Mouse (Mus musculus): ENCODE results near the gene Vwa2. TPM values are rescaled to one million over a fixed set of nuclear protein-coding genes. Genes with fewer than 3 reads are reported as not detected.

Gene Vwa2
- not detected in 2 replicates for polyA plus RNA-seq (2012; ENCODE audit: insufficient read depth, low replicate concordance)

DNA sequence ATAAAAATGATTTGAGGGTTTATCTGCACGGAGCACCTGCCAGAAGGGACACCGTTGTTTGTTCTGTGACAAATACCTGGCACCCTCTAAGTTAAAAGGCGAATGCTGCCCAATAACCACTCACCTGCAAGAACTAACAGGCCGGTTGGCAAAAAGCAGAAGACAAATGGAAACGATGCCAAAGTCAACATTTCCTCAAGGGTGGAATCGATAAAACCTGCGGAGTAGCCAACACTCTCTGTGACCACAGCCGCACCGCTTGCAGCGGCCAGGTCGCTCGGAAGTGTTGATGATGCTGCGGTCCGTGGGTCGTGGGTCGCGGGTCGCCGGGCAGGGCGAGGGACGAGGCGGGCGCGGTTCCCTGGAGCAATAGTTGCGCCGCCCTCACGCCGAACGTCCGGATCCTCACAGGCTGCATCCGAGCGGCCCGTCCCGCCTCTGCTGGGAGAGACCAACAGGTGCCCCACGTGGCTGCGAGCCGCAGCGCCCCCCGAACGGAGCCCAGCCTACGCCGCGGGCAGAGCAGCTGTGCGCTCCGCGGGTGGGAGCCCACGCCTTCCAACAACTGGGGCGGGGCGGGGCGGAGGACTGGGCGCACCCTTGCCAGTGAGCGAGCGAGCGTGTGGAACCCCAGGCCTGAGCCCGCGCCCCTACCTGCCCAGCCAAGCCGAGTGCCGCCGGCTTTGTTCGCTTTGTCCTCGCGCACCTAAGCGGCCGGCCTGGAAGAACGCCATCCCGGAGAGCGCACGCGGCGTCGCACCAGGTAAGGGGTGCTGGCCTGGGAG, at the start of gene Vwa2:
Vwa2 (plus strand) TSS at position 434 of the 785 bp plus-strand sequence.
- H3K36me3 ChIP-seq (replicated peaks; ENCODE audit: low read length), result no peaks in the 10 kb centered on the region
- H3K4me1 ChIP-seq, result peaks cover 11% of the 10 kb centered on the region; the same call in 1 of the 2 replicates
- TF ChIP-seq GATA1 (IDR thresholded peaks at IDR 0.05; ENCODE audit: borderline replicate concordance, low read length) (no peak), FLI1 (IDR thresholded peaks at IDR 0.05; ENCODE audit: low read length) (no peak)
- H3K9me3 ChIP-seq, result no peaks in the 10 kb centered on the region
- H3K27me3 ChIP-seq (replicated peaks), result peaks cover 91% of the 10 kb centered on the region
- peak within 1 kb of the TSS; percentile 50 for H3K4me3 ChIP-seq (replicated peaks)

DNA sequence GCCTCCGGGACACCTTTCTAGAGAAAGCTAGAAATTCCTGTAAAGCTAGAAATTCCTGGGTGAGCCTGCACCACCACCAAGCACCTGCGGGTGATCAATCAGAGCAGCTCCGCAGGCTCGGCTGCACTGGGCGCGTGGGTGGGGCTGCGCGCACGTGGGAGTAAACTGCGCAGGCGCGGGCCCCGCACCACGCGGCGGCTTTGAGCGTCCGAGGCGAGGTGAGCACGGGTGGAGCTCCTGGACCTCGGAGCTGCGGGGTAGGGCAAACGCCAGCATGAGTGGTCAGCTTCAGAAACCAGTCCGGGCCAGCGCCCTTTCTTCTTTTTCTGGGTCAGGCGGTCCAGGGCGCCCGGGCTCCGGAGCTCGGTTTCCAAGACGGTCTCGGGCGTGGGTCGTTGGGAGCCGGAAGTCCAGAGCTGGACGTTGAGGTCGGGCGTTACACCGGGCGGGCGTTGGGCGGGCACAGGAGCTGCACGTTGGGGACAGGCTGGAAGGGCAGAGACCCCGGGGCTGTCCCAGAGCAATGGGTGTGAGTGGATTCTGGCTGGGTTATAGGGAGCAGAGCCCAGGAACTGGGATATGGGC, 47.9 kb upstream of the Vwa2 start, which contains the start of gene Tdrd1:
Tdrd1 (plus strand) TSS at position 163 of the 585 bp plus-strand sequence.
- H3K27me3 ChIP-seq (replicated peaks), result peaks cover 47% of the 10 kb centered on the region
- H3K4me3 ChIP-seq (replicated peaks), result no peak within 1 kb of the TSS
- peaks cover 7% of the 10 kb centered on the region for H3K4me1 ChIP-seq
- peaks cover 11% of the 10 kb centered on the region for H3K9me3 ChIP-seq
- H3K36me3 ChIP-seq (replicated peaks; ENCODE audit: low read length), result no peaks in the 10 kb centered on the region
- no peak for TF ChIP-seq GATA1 (IDR thresholded peaks at IDR 0.05; ENCODE audit: borderline replicate concordance, low read length)
- TF ChIP-seq FLI1 (IDR thresholded peaks at IDR 0.05; ENCODE audit: low read length), result no peak

DNA sequence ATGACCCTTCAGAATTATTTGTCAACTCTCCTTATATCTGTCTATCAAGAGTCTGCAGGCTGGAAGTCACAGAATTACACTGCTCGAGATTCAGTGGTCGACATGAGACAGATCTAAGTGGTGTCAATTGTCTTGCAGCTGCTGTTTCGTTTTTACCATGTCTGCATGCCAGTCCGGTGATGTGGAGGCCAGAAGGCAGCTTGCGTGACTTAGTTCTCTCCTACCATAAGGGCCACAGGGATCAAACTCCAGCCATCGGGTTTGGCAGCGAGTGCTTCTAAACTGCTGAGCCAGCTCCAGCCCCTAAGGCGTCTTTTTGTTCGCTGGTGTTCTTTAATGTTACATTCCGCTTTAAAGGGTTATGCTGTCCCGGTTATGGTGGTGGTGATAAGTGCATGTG, 45.7 kb upstream of the Vwa2 start:
- Histone ChIP-seq H3K4me3 (replicated peaks) (no peak overlapping the region), H3K9me3 (peaks cover 11% of the 10 kb centered on the region), H3K4me1 (no peaks in the 10 kb centered on the region), H3K27me3 (replicated peaks) (peaks cover 56% of the 10 kb centered on the region), H3K36me3 (replicated peaks; ENCODE audit: low read length) (no peaks in the 10 kb centered on the region)
- TF ChIP-seq GATA1 (IDR thresholded peaks at IDR 0.05; ENCODE audit: borderline replicate concordance, low read length) (no peak), FLI1 (IDR thresholded peaks at IDR 0.05; ENCODE audit: low read length) (no peak)

DNA sequence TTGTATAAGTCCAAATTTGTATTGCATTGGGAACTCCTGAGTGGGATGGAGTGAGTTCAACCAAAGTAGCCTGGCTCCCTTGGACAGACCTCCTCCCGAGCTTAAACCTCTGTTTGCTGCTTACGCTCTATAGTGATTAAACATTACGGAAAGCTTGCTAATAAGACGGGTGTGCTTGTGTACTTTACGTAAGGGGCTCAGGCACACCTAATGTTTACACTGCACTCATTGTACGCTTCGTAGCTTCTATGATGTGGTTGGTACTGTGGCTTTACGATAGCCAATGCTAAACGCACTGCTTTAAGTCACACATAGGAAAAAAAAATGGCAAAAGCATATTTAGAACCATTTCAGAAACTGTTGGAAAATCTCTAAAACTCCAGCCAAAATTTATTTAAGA, 44.8 kb upstream of the Vwa2 start:
- Histone ChIP-seq H3K4me1 (no peaks in the 10 kb centered on the region), H3K9me3 (peaks cover 11% of the 10 kb centered on the region), H3K4me3 (replicated peaks) (no peak overlapping the region), H3K27me3 (replicated peaks) (peaks cover 56% of the 10 kb centered on the region), H3K36me3 (replicated peaks; ENCODE audit: low read length) (no peaks in the 10 kb centered on the region)
- TF ChIP-seq FLI1 (IDR thresholded peaks at IDR 0.05; ENCODE audit: low read length) (no peak), GATA1 (IDR thresholded peaks at IDR 0.05; ENCODE audit: borderline replicate concordance, low read length) (no peak)

DNA sequence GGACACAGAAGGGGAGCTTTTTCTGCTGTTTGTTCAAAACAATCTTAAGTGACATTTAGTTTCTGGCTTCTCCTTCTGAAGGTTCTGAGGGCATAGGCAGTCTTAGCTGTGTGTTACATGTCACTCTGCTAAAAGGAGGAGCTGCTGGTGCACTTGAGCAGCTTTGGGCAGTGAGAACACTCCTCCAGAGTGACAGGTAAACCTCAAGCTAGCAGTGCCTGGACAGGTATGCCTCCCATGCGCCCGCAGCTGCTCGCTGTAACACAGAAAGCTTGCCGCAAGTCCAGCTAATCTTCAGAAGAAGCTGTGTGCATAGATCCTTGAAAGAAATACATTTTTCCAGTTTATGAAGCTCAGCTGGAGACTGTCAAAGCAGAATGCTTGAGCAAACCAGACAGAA, 43.9 kb upstream of the Vwa2 start:
- Histone ChIP-seq H3K27me3 (replicated peaks) (peaks cover 56% of the 10 kb centered on the region), H3K9me3 (peaks cover 11% of the 10 kb centered on the region), H3K36me3 (replicated peaks; ENCODE audit: low read length) (no peaks in the 10 kb centered on the region), H3K4me1 (no peaks in the 10 kb centered on the region), H3K4me3 (replicated peaks) (no peak overlapping the region)
- TF ChIP-seq GATA1 (IDR thresholded peaks at IDR 0.05; ENCODE audit: borderline replicate concordance, low read length) (no peak), FLI1 (IDR thresholded peaks at IDR 0.05; ENCODE audit: low read length) (no peak)

DNA sequence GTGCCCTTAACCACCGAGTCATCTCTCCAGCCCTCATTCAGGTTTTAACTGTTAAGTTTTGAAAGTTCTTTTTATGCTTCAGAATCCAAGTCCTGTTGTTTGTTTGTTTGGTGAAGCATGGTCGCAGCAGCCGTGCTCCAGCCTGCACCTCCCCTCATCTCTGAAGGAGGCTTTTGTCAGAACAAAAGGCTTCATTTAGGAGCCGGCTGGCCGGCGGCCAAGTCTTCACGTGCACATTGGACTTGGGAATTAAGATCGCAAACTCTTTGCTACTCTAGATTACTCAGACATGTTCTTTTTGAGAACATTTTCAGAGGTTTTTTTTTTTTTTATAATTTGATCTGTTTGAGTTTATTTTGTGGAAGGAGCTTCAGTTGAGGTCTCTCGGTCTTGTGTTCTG, 38.7 kb upstream of the Vwa2 start:
- H3K9me3 ChIP-seq, result no peaks in the 10 kb centered on the region
- TF ChIP-seq FLI1 (IDR thresholded peaks at IDR 0.05; ENCODE audit: low read length) (no peak), GATA1 (IDR thresholded peaks at IDR 0.05; ENCODE audit: borderline replicate concordance, low read length) (no peak)

DNA sequence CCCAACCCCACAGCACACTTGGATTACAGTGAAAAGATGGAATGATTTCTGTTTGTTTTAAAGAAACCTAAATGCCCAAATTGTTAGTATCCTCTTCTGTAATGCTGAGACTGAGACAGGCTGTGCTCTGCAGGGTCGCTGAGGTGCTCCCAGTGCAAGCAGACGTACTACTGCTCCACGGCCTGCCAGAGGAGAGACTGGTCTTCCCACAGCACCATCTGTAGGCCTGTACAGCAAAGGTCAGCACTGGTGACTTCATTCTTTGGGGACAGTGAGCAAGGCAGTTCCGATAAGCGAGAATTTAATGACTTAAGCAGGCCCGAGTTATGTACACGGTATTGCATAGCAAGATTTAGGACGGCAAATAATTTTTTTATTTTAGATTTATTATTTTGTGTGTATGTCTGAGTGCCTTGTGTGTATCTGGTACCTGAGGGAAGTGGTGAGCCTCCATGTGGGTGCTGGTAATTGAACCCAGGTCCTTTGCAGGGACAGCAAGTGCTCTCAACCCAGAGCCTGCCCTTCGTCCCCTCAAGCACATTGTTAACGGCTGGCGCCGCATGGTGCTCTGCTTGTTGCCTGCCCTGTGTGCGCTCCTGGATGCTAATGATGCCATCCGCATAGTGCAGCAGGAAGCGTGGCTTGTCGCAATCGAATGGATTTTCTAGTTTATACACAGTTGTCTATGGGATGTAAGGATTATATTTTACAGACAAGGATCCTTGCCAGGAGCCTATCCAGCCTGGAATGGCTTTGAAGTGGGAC, 34.9 kb upstream of the Vwa2 start:
- Histone ChIP-seq H3K4me1 (no peaks in the 10 kb centered on the region), H3K4me3 (replicated peaks) (no peak overlapping the region), H3K9me3 (no peaks in the 10 kb centered on the region), H3K36me3 (replicated peaks; ENCODE audit: low read length) (no peaks in the 10 kb centered on the region), H3K27me3 (replicated peaks) (peaks cover 32% of the 10 kb centered on the region)
- TF ChIP-seq FLI1 (IDR thresholded peaks at IDR 0.05; ENCODE audit: low read length), result no peak
- TF ChIP-seq GATA1 (IDR thresholded peaks at IDR 0.05; ENCODE audit: borderline replicate concordance, low read length), result no peak

More for the DNA sequence above, 38.7 kb upstream of the Vwa2 start:
- Histone ChIP-seq H3K4me1 (no peaks in the 10 kb centered on the region), H3K36me3 (replicated peaks; ENCODE audit: low read length) (no peaks in the 10 kb centered on the region), H3K27me3 (replicated peaks) (peaks cover 37% of the 10 kb centered on the region), H3K4me3 (replicated peaks) (no peak overlapping the region)

DNA sequence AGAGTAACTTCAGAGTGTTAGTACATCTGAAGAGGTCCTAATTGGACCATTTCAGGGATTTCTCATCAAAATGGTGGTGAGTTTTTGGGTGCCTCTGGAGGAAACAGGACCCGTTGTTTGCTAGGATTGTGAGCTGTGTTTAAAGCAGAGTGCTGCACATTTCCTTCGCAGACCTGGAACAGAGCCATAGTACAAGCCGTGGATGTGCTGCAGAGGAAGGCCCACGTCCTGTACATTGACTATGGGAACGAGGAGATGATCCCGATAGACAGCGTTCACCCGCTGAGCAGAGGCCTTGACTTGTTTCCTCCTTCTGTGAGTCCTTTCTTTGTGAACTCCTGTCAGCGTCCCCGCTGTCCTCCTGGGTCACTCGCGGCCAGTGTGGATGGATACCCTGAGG, 31.1 kb upstream of the Vwa2 start:
- TF ChIP-seq GATA1 (IDR thresholded peaks at IDR 0.05; ENCODE audit: borderline replicate concordance, low read length), result no peak
- TF ChIP-seq FLI1 (IDR thresholded peaks at IDR 0.05; ENCODE audit: low read length), result no peak
- Histone ChIP-seq H3K4me3 (replicated peaks) (no peak overlapping the region), H3K36me3 (replicated peaks; ENCODE audit: low read length) (no peaks in the 10 kb centered on the region), H3K9me3 (peaks cover 11% of the 10 kb centered on the region), H3K27me3 (replicated peaks) (peaks cover 42% of the 10 kb centered on the region), H3K4me1 (no peaks in the 10 kb centered on the region)

DNA sequence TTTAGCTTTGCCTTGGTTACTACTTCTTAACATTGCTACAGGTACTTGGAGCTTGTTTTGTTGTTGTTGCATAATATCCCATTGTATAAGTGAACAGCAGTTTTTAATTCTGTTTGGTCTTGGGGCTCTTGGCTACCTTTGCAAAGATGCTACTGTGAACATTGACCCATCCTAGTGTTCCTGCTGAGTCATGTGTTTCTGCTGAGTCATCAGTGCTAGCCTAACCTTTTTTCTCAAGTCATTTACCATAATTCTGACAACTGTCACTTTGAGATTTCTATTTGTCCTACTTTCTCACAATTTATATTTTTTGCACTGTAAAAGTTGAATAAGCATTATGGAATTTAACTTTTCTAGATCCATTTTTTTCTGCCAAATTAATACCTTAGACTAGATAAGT, 21.5 kb upstream of the Vwa2 start:
- TF ChIP-seq GATA1 (IDR thresholded peaks at IDR 0.05; ENCODE audit: borderline replicate concordance, low read length), result no peak
- no peak for TF ChIP-seq FLI1 (IDR thresholded peaks at IDR 0.05; ENCODE audit: low read length)
- Histone ChIP-seq H3K36me3 (replicated peaks; ENCODE audit: low read length) (no peaks in the 10 kb centered on the region), H3K4me3 (replicated peaks) (no peak overlapping the region), H3K9me3 (0 out of 2 replicates have a peak, but pooled peaks cover 9% of the 10 kb centered on the region), H3K4me1 (no peaks in the 10 kb centered on the region), H3K27me3 (replicated peaks) (peaks cover 46% of the 10 kb centered on the region)
